Mouse (Mus musculus) gonadal fat pad, adult 2 months (tissue): ENCODE data around the gene St3gal3. TPM values are rescaled to one million over a fixed set of nuclear protein-coding genes. Genes with fewer than 3 reads are reported as not detected.

Source experiments
- DNase-seq: peaks from one replicate; pipeline ENCODE4 v3.0.0-alpha.2; 2012; ENCODE audit warnings: low read depth
- polyA plus RNA-seq: library from polyadenylated mRNA; depleted of rRNA; stranded (reverse); fragments of >200 nt; gene quantifications from 2 replicates; pipeline ENCODE4 v1.2.3, GENCODE M21; 2012

Gene St3gal3
- polyA plus RNA-seq, 1 experiment, result 59.3 TPM

- no peak for DNase-seq
Observed at GRCm38 (mm10) chr4:118141511-118141910, 6.8 kb upstream of the St3gal3 start.

GRCm38 (mm10) chr4:118138891-118139290 is 4.2 kb upstream of the St3gal3 start:
- DNase-seq, result peak; percentile 81

- no peak for DNase-seq
Observed at GRCm38 (mm10) chr4:118137857-118138256, 3.1 kb upstream of the St3gal3 start.

- DNase-seq, result no peak
Observed at GRCm38 (mm10) chr4:118137311-118137710, 2.6 kb upstream of the St3gal3 start.

DNA sequence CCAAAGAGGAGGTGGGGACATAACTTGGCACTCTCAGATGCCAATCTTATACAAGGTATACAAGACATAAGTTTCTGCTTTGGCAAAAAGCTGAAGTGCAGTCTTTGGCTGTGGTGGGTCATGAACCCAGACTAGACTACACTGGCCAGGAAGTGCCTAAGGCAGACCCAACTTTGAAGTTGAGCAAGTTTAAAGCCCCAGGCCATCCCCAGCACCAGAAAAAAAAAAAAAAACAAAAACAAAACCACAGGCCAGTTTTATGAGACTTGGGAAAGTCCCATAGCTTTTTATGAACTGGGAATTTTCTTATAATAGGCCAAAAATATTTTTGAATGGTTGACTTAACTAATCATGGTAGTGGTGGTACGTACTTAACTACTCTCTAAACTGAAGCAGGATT is 700 bp upstream of the St3gal3 start:
- DNase-seq, result no peak

GRCm38 (mm10) chr4:118131329-118131728 is 3.4 kb downstream of the St3gal3 start:
- DNase-seq, result no peak

GRCm38 (mm10) chr4:118123030-118123704 is 11.5 kb downstream of the St3gal3 start:
- peak; percentile 93 for DNase-seq

DNA sequence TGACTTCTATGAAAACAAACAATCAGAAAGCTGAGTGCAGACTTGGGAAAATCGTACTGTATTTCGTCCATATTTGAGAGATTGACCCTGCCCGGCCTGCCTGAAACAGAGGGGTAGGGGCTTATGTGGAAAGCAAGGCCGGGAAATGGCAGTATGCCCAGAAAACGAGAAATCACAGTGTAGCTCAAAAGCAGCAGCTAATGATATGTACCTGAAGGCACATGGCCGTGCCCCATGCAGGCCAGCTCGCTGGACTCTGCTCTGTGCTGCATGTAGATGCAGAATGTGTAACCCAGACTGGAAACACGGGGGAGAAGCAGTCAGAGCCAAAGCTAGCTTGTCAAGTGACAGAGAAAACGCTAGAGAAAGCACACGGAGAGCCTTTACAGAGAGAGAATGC is 12.6 kb downstream of the St3gal3 start:
- no peak for DNase-seq

DNA sequence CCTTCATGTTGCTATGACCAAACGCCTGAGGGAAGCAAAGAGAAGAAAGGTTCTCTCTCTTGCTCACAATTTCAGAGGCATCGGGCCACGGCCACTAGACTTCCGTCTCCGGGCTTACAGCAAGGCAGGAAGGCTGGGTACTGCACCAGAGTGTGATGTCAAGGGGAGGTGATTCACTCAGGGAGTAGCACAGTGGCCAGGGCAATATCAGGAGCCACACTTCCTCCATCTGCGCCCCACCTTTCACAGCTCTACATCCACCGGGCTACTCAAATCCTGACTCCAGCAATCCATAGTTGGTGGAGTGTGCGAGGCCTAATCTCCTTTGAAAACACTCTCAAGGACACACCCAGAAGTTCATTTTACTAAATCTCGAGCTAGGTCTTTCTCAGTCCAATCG is 17.1 kb downstream of the St3gal3 start:
- DNase-seq, result no peak

DNA sequence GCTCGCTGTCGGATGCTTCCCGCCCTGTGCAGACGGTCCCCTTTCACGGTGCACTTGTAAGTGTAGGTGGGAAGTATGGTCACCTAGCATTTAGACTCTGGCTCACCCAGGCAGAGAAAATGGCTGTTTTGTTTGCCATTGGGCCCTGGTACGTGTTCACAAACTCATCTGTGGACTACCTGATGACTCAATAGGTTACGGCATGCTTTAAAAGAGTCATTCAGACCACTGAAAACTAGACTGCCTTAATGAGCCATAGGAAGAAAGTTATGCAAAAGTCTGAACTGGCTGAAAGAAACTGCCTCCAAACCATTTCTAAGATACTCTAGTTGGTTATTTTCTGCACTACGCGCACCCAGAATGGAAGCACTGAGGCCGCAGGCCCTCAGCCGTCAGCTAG is 18.6 kb downstream of the St3gal3 start:
- no peak for DNase-seq

DNA sequence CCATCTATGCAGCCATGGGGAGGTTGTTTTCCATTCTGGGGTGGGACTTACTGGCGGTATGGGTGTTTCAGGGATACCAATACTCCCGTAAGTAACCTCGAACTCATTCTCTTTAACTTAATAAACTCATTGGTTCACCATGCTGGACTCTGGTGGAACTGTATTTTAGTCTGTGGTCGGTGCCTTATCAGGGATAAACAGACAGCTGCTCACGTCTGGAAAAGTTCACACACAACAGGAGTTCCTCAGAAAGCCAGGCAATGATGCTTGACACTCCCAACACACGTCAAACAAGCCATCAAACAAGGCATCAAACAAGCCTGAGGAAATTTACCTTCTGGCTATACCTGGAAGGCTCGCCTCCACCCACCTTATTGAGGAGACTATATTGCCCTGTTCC is 19.6 kb downstream of the St3gal3 start:
- DNase-seq, result no peak

DNA sequence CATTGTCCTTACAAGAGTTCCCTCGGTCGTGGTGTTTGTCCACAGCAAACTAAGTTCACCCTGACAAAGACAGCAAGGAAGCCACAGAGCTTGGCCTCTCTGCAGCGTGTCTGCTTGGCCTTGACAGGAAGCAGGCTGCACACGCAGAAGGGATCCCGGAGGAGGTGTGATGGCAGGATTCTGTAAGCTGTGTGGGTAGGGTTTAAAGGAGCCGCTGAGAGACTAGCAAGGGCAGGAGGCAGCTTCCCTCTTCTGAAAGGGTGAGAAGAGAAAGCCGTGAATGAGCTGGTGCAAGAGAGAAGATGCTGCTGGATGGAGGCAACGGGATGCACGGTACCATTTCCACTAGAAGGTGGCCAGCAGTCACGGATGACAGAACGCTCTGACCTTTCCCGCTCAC is 22.1 kb downstream of the St3gal3 start:
- DNase-seq, result no peak

DNA sequence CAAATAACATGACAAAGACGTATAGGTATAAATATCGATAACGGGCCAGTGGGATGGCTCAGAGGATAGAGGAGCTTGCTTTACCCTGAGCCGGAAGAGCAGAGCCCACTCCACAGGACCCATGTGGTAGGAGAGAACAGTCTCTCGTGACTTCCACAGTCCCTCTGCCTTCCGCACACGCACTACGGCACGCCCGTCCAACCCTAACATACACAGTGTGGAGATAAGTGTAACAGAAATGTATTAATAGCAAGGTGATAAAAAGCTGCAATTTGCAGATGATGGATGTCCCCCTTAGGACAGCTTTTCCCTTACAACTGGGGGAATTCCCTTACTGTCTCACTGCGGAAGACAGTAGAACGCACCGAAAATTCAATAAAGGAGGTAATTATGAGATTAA is 25.1 kb downstream of the St3gal3 start:
- DNase-seq, result no peak

DNA sequence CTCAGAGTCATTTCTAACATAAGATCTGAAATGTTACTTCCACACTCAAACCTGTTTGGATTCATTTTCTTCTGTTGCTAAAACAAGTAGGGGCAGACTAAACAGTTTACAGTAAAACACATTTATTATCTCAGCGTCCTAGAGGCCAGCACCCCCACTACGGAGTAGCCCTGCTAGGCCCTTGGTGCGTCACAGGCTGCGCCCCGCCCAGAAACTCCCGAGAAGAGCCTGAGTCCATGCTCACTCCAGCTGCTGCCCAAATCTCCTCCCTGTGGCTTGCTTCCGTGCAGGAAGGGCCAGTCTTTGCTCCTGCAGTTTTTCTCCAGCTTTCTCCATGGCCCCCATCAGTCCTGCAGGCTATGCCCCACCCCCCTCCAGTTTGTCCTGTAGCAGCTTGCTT is 25.9 kb downstream of the St3gal3 start:
- no peak for DNase-seq

- DNase-seq, result no peak
Observed at GRCm38 (mm10) chr4:118105256-118106053, 29.3 kb downstream of the St3gal3 start.

DNA sequence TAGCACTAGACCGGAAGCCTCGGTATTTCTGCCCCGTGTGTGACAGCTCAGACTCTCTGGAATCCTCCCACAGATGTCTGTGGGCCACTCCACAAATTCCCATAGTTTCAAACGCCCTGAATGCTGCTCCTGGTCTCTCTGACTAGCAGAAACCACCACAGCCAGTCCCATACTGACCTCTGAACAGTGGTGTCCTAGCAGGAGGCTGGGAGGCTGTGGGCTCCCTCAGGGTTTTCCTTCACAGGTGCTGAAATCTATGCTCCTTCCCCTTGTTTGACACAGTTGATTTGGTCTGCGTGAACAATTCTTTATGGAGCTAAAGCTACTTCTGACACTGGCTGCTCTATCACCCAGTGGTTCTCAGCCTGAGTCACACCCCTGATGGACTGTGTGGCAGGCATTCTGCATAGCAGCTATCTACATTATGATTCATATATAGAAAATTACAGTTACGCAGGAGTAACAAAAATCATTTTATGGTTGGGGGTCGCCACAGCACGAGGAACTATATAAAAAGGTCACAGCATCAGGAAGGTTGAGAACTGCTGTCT is 31.4 kb downstream of the St3gal3 start:
- DNase-seq, result no peak

DNA sequence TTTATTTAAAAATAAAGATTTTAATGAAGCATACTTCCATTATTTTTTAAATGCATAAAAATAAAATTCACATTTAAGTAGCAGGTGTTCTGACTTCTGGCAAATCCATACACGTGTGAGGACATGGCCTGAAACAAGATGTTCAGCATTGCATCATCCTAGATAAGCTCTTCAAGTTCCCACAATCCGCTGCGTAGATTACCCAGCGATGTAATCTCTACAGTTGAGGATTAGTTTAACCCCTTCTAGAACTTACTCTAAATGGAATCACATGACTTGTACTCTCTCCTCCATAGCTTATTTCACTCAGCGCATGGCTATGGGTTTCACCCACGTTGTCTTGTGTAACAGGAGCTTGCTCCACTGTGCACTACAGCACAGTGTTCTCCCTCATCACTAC is 33.2 kb downstream of the St3gal3 start:
- DNase-seq, result no peak

GRCm38 (mm10) chr4:118099637-118100364 is 34.9 kb downstream of the St3gal3 start:
- no peak for DNase-seq

GRCm38 (mm10) chr4:118098571-118098970 is 36.1 kb downstream of the St3gal3 start:
- no peak for DNase-seq

GRCm38 (mm10) chr4:118096069-118096468 is 38.6 kb downstream of the St3gal3 start:
- no peak for DNase-seq

DNA sequence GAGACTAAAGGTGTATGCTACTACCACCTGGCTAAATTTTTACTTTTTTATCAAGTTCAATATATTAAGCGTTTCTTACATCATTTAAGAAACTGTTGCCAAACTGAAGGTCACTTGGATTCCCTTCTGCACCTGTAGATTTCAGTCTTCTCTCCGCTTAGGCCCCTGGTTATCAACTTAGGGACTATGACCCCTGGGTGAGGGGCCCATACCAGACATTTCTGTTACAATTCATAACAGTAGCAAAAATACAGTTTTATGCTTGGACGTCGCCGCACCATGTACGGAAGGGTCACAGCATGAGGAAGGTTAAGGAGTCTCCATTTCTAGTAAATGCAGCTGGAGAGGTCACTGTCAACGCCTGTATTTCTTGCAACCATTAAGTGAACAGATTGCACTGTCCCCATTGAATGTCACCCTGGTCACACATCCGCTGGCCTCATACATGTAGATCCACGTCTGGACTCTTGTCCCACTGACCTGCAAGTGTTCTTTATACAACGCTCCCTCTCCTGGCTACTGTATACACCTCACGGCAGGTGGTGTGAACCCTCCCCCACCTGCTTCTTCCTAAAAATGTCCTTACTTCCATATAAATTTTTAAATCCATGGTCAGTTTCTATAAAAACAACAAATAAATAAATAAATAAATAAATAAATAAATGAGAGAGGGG is 41.8 kb downstream of the St3gal3 start:
- no peak for DNase-seq

DNA sequence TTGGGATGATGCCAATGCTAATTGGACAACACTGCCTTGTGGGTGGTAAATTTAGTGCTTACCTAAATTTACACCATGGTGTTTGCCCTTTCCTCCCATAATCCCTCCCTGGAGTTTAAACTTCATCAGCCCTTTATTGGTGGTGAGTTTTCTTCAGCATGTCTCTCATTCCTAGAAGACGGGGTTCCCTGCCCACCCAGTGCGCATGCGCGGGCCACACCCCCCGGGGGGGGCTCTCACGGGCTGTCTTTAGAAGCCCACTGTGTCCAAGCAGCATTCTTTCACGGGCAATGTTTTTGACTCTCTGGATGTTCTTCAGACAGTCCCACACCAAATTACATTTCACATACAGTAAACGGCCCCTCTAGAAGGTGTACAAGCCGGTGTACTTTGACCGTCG is 44.3 kb downstream of the St3gal3 start:
- DNase-seq, result no peak
